Mouse (Mus musculus) ES-E14 (cell line): ENCODE data around the gene Mea1. TPM values are rescaled to one million over a fixed set of nuclear protein-coding genes. Genes with fewer than 3 reads are reported as not detected.

ENCODE experiments used
- DNase-seq: peaks from one replicate; pipeline ENCODE4 v3.0.0-alpha.2; 2013; ENCODE audit warnings: low read depth, low spot score
- H3K27ac ChIP-seq: 2 replicates; pipeline ENCODE4 v1.5.1; 2012; ENCODE audit warnings: low read depth, mild to moderate bottlenecking, low read length, moderate library complexity, mixed read lengths; ENCODE audit not compliant: poor library complexity, insufficient read depth, severe bottlenecking
- H3K36me3 ChIP-seq: 2 replicates; pipeline ENCODE4 v1.6.1; 2012; ENCODE audit warnings: mild to moderate bottlenecking, low read length, moderate library complexity, mixed read lengths; ENCODE audit not compliant: control insufficient read depth, poor library complexity, insufficient read depth, severe bottlenecking
- H3K4me1 ChIP-seq, 2 experiments: fragments of 150-350 bp in 1 of 2; sonication (generic) in 1 of 2; 2 replicates each; pipeline ENCODE4 v1.6.1; 2012; ENCODE audit warnings: low read length in 2 of 2, mild to moderate bottlenecking in 1 of 2, mixed read lengths in 1 of 2; ENCODE audit not compliant: control insufficient read depth in 2 of 2, insufficient read depth in 2 of 2, poor library complexity in 1 of 2
- H3K4me3 ChIP-seq, 2 experiments: fragments of 150-350 bp in 1 of 2; sonication (generic) in 1 of 2; 2 replicates each; pipeline ENCODE4 v1.5.1; 2012; ENCODE audit warnings: low read length in 2 of 2, low read depth in 1 of 2, mild to moderate bottlenecking in 1 of 2, mixed read lengths in 1 of 2; ENCODE audit not compliant: insufficient read depth in 1 of 2, poor library complexity in 1 of 2, severe bottlenecking in 1 of 2
- H3K9ac ChIP-seq: 2 replicates; pipeline ENCODE4 v1.6.1; 2012; ENCODE audit warnings: low read depth, mild to moderate bottlenecking, low read length, mixed read lengths; ENCODE audit not compliant: poor library complexity, insufficient read depth, severe bottlenecking
- H3K9me3 ChIP-seq: fragments of 150-350 bp; sonication (generic); 2 replicates; pipeline ENCODE4 v1.6.1; 2012; ENCODE audit warnings: low read depth, mild to moderate bottlenecking, low read length; ENCODE audit not compliant: control insufficient read depth, insufficient read depth
- CHD2 ChIP-seq: IDR thresholded peaks from 2 replicates; pipeline ENCODE4 v1.6.1; 2014; ENCODE audit warnings: mild to moderate bottlenecking, low read depth, low read length, inconsistent platforms
- HCFC1 ChIP-seq: IDR thresholded peaks from 2 replicates; pipeline ENCODE4 v1.6.1; 2012; ENCODE audit warnings: low read length, inconsistent platforms, borderline replicate concordance; ENCODE audit not compliant: insufficient read depth
- MAFK ChIP-seq: IDR thresholded peaks from 2 replicates; pipeline ENCODE4 v1.6.1; 2014; ENCODE audit warnings: mild to moderate bottlenecking, low read depth, low read length, inconsistent platforms; ENCODE audit not compliant: insufficient read depth
- ZC3H11A ChIP-seq: IDR thresholded peaks from 2 replicates; pipeline ENCODE4 v1.6.1; 2012; ENCODE audit warnings: low read depth, mild to moderate bottlenecking, inconsistent platforms, low read length, borderline replicate concordance
- ZNF384 ChIP-seq: IDR thresholded peaks from 2 replicates; pipeline ENCODE4 v1.6.1; 2012; ENCODE audit warnings: low read depth, low read length, inconsistent platforms
- in situ Hi-C, 2 experiments: fragments of 600-800 bp; cut with MboI; formaldehyde crosslinking; loops; one replicate each; pipeline ENCODE4 v1.15.1; 2025; ENCODE audit warnings: low sequenced_read_pairs in 2 of 2, inconsistent platforms in 1 of 2; ENCODE audit not compliant: unreplicated experiment in 2 of 2
- total RNA-seq: library from RNA; depleted of rRNA; stranded (reverse); fragments of 300-350 nt; gene quantifications from 2 replicates; pipeline ENCODE4 v1.2.3, GENCODE M21; 2012

Mea1 gene
- total RNA-seq, 1 experiment, result 77.5 TPM

- Histone ChIP-seq H3K36me3 (peaks cover 13% of the 10 kb centered on the region; the same call in 1 of the 2 replicates), H3K27ac (peak overlapping the region; percentile 87), H3K4me3 (peak overlapping the region; percentile 86 to 100), H3K9me3 (no peaks in the 10 kb centered on the region), H3K9ac (peak overlapping the region; percentile 100), H3K4me1 (peaks cover 4 to 12% of the 10 kb centered on the region in 2 experiments; a peak in 1 of 4 replicates)
- in situ Hi-C loops, result no loop called here
- TF ChIP-seq CHD2 (no peak), ZNF384 (no peak), ZC3H11A (no peak), MAFK (0 out of 2 replicates have a peak, but pooled peaks have one; percentile 10)
- peak; percentile 79 for DNase-seq
Observed at GRCm38 (mm10) chr17:46646322-46646662, 32.3 kb upstream of the Mea1 start.

GRCm38 (mm10) chr17:46647279-46647678, 31.3 kb upstream of the Mea1 start:
- H3K36me3 ChIP-seq, result peaks cover 13% of the 10 kb centered on the region; the same call in 1 of the 2 replicates
- in situ Hi-C loops, result no loop called here
- H3K4me1 ChIP-seq, result peaks cover 9 to 14% of the 10 kb centered on the region in 2 experiments; a peak in 3 of 4 replicates
- no peak for DNase-seq
- no peak overlapping the region for H3K9ac ChIP-seq
- H3K9me3 ChIP-seq, result no peaks in the 10 kb centered on the region
- no peak overlapping the region; a peak in 1 of 4 replicates for H3K4me3 ChIP-seq
- TF ChIP-seq HCFC1, result no peak
- H3K27ac ChIP-seq, result no peak overlapping the region

- H3K4me3 ChIP-seq, result no peak overlapping the region
- H3K4me1 ChIP-seq, result peaks cover 10 to 17% of the 10 kb centered on the region in 2 experiments; a peak in 3 of 4 replicates
- no peak overlapping the region for H3K27ac ChIP-seq
- TF ChIP-seq CHD2 (no peak), ZC3H11A (no peak), HCFC1 (no peak), MAFK (no peak), ZNF384 (no peak)
- no peaks in the 10 kb centered on the region for H3K9me3 ChIP-seq
- H3K9ac ChIP-seq, result no peak overlapping the region
- no peak for DNase-seq
- in situ Hi-C loops, result no loop called here
- H3K36me3 ChIP-seq, result peaks cover 17% of the 10 kb centered on the region; the same call in 1 of the 2 replicates
Observed at GRCm38 (mm10) chr17:46648436-46648835, 30.2 kb upstream of the Mea1 start.

DNA sequence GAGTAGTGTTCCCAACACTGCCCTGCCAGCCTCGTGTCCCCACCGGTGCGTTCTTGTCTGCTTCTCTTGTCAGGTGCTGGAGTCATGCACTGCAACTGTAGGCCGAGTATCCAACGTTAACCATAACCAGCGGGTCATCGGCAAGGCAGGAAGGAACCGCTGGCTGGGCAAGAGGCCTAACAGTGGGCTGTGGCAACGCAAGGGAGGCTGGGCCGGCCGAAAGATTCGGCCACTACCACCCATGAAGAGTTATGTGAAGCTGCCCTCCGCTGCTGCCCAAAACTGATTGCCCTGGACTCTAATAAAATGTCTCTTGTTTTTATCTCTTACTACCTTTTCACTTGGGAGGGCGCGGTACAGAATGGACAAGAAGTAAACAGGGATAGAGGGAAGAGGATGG, 28.8 kb upstream of the Mea1 start:
- no peak for DNase-seq
- H3K9me3 ChIP-seq, result no peaks in the 10 kb centered on the region
- H3K27ac ChIP-seq, result peak overlapping the region; percentile 33
- no peak for TF ChIP-seq MAFK
- no peak for TF ChIP-seq HCFC1
- TF ChIP-seq ZNF384, result no peak
- no peak for TF ChIP-seq ZC3H11A
- TF ChIP-seq CHD2, result no peak
- in situ Hi-C loops, result no loop called here
- H3K9ac ChIP-seq, result peak overlapping the region; percentile 63; the same call in 1 of the 2 replicates
- H3K4me1 ChIP-seq, result peaks cover 10 to 15% of the 10 kb centered on the region in 2 experiments; a peak in 3 of 4 replicates
- H3K4me3 ChIP-seq, result peak overlapping the region; percentile 67 to 82
- peaks cover 27% of the 10 kb centered on the region; the same call in 1 of the 2 replicates for H3K36me3 ChIP-seq
